Mouse (Mus musculus) urinary bladder, postnatal 4 days (tissue): ENCODE data around the gene C1ra.
"Not testable (repeated sequence)": the region's sequence is repeated elsewhere in the genome, so short reads cannot be mapped to it uniquely, and the experiment has no call there.

ENCODE experiments used
- DNase-seq, 2 experiments: peaks; one replicate each; pipeline ENCODE4 v3.0.0; 2021 to 2022; ENCODE audit warnings: low spot score in 2 of 2

Gene C1ra

GRCm38 (mm10) chr6:124544466-124544865 lies 32.3 kb downstream of the C1ra start:
- peak in 1 of 2 experiments; percentile 59 for DNase-seq

- peak in 1 of 2 experiments; percentile 10 for DNase-seq
These were observed 33.2 kb downstream of the C1ra start for GRCm38 (mm10) chr6:124545425-124545824.

GRCm38 (mm10) chr6:124547979-124548378 lies 35.8 kb downstream of the C1ra start:
- not testable (repeated sequence) for DNase-seq

- peak in 1 of 2 experiments; percentile 8 for DNase-seq
These were observed 36.9 kb downstream of the C1ra start for GRCm38 (mm10) chr6:124549023-124549550.

DNA sequence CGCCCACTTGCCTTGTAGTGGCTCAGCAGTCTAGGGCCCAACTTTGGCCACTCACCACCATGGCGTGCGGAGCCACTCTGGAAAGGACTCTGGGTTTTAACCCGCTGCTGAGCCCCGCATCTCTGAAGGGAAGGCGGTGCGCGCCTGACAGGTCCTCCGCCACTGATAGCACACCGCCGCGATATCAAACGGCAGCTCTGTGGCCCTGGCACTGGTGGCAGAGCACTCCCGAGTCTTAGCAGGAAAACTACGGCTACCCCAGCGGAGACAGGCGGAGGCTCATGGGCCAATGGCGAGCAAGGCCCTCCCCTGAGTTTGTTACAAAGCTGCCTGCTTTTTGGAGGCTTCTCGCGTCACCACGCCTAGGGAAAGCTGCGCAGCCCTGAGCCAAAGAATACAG lies 40.6 kb downstream of the C1ra start:
- peak in 1 of 2 experiments; percentile 50 for DNase-seq

GRCm38 (mm10) chr6:124555956-124556355 lies 43.8 kb downstream of the C1ra start:
- not testable (repeated sequence) for DNase-seq

GRCm38 (mm10) chr6:124561156-124561555 lies 49.0 kb downstream of the C1ra start:
- not testable (repeated sequence) for DNase-seq

GRCm38 (mm10) chr6:124561611-124562010 lies 49.4 kb downstream of the C1ra start:
- DNase-seq: not testable (repeated sequence)

GRCm38 (mm10) chr6:124570026-124570425 lies 57.8 kb downstream of the C1ra start, which contains the start of gene C1rb:
Gene C1rb, plus strand, starts transcription at chr6:124570294.
- peak; percentile 44 to 75 for DNase-seq
